Mouse (Mus musculus): ENCODE measurements around the gene Rere.
"Not testable (repeated sequence)": the region's sequence is repeated elsewhere in the genome, so short reads cannot be mapped to it uniquely, and the experiment has no call there.

Rere gene

GRCm38 (mm10) chr4:150491710-150492109 is 210.3 kb downstream of the Rere start:
- CTCF ChIA-PET = no interaction called here

- CTCF ChIA-PET = no interaction called here
These were observed 212.0 kb downstream of the Rere start for GRCm38 (mm10) chr4:150493258-150493937.

- CTCF ChIA-PET = not testable (repeated sequence)
These were observed 212.5 kb downstream of the Rere start for GRCm38 (mm10) chr4:150493938-150494330.

DNA sequence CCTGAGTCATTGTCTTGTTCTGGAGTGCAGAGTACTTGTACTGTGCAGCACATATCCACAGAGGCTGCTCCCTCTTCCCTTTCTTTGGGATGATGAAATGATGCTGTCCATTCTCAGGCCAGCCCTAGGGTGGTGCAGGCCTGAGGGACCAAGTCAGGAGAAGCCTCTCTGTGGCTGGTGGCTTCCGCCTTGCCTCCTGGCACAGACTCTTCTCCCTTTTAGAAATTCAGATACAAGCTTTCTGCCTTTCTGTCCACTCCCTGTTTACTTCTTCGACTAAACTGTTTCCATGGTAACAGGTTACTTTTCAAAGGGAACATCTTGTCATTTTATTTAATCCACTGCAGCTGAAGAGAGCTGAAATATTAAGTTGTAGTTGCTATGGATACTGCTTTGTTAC is 214.1 kb downstream of the Rere start:
- CTCF ChIA-PET = no interaction called here

DNA sequence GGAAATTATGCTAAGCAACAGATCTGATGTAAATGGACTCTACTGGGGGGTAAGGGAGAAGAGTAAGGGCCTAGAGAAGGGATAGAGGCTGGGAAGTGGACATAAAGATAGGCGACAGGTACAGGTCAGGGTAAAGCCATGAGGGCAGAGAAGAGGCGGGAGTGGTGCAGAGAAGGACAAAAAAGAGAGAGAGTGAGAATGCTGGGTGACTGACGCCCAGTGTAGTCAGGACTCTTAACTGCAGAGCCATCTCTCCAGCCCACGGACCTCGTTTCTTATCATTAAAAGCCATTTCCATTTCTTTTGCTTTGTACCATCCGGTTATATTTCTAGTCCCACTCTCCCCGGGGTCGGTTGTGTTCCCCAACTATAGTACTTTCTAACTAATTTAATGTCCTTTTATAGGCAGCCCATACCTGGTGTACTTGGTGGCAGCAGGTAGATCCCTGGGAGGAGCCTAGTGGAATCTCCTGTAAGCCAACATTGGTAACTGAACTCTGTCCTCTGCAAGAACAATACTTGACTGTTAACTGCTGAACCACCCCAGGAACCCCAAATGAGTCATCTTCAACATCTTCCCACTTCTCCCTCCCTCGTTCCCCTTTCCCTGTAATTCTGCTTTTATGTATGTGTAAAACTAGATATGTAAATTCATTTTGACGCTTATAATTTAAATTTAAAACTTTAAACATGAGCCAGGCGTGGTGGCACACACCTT is 223.0 kb downstream of the Rere start:
- CTCF ChIA-PET = no interaction called here

DNA sequence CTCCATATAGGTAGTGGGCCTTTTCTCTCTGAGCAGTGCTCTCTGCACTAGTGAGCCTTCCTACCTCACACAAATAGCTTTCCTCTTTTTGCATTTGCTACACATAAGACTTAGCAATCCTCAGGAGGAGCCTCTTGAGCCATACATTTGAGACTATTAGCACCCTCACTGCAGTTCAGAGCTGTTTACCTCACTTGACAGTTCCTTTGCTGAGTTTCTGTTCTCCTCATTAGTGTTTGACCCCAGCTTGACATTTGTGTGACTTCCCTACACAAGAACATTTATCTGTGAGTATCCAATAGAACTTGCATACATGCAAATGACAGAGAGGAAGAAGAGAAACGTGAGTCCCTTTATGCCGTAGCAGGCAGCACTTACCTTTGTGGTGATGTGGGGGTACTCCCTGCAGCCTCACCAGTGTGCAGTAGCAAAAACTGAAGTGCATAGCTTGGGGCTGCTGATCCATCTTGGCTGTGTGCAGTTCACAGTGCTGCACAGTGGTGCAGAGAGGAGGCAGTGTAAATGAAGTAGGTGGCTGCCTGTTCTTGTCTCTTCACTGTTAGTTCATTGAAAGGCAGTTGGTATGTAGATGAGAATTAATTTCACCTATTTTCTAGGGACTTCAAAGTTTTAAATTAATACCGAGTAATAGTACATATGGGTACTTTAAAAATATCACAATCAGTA is 227.7 kb downstream of the Rere start:
- CTCF ChIA-PET = interaction anchor here (0.9 to 1.2 kb wide), 2 partner anchors 94 to 162 kb away, joined by 3 read pairs; no protein-coding TSS in a partner anchor

DNA sequence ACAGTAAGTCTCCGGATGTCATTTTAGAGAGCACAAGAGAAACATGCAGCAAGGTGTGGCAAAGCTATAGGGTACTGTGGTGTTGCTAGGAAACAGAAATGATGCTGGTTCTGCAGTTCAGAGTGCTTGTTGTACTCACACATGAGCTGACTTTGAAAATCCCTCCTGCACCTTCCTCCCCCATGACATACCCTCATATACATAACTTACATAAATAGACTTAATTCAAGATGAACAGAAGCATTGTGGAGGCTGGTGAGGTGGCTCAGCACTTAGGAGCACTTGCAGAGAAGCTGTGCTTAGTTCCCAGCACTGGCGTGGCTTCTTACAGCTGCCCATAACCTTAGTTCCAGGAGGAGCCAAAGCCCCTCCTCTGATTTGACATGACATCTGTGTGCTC is 228.6 kb downstream of the Rere start:
- CTCF ChIA-PET = interaction anchor here (0.6 to 0.9 kb wide), 2 partner anchors 27 to 94 kb away, joined by 3 to 4 read pairs; no protein-coding TSS in a partner anchor

DNA sequence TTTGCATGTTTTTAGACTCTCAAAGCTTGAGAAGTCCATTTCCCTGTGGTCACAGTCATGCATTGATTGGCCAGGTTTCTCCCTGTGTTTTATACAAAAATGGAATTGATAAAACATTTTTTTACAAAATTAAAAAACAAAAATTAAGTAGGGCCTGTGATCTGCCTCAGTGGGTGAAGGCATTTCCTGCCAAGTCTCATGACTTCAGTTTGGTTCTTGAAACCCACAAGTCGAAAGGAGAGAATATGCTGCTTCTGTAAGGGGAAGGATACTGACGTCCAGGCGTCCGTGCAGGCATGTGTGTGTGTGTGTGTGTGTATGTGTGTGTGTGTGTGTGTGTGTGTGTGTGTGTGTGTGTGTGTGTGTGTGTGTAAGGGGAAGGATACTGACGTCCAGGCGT is 231.9 kb downstream of the Rere start:
- CTCF ChIA-PET = interaction anchor here (0.6 to 0.9 kb wide), 3 partner anchors 34 to 255 kb away, joined by 3 to 13 read pairs (median 4); no protein-coding TSS in a partner anchor

DNA sequence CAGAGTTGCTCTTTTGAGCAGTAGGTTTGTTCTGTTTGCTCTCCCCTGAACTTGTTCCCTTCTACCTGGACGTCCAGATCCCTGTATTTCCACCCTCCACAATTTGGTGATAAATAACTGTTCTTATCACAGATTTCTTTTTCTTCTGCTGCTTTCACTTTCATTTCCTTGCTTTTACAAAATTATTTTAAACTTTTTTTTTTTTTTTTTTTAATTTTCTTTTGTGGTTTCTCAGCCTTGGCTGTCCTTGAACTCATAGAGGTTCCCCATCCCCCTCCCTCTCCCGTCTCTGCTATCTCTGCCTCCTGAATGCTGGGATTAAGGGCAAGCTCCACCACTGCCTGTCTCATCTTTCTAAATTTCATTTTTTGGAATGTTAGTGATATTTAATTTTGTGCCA is 234.8 kb downstream of the Rere start:
- CTCF ChIA-PET = no interaction called here

DNA sequence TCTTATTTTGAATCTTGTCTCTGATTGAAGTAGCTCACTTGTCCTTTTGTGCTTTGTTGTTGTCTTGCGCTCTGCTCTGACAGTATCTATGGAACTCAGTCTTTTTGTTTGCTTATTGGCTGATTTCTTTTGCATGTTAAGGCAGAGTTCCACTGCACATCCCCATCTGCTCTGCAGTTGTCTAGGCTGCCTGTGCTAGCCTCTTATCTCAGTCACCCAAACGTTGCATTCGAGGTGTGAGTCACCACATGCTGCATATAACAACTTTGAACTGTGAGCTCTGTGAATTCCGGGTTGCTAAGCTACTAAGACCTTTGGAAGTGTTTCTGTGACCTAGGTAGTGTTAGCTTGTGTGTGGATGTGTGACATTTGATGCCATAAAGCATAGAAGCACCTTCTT is 235.9 kb downstream of the Rere start:
- CTCF ChIA-PET = no interaction called here

DNA sequence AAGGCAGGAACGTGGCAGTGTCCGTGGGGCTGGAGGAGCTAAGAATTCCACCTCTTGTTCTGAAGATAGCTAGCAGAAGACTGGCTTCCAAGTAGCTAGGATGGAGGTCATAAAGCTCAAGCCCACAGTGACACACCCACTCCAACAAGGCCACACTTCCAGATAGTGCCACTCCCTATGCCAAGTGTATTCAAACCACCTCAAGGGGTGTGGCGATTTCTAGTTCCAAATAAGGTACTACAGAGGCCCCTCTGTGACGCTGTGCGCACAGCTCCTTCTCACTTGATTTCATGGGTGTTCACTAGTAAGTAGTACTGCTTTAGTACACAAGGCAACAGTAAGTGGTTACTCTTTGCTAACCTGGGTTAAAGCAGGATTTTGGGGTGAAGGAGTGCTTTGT is 237.4 kb downstream of the Rere start:
- CTCF ChIA-PET = interaction anchor here (0.6 kb wide), 1 partner anchor 23 kb away, joined by 5 read pairs; no protein-coding TSS in a partner anchor

DNA sequence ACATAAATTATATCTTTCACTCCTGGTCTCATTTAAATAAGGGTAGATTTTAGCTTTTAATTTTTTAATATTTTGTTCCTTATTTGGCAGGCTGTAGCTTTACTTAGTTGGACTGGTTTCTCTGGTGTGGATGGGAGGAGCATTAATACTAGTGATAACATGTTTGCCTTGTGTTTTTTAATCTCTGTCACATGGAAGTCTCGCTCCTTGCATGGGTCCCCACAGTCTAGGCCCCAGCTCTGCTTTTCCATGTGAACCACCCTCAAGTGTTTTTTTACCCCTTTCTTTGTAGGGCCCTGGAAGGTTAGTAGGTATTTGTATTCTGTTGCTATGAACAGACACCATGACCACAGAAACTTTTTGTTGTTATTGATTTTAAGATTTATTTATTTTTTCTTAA is 238.6 kb downstream of the Rere start:
- CTCF ChIA-PET = no interaction called here

- CTCF ChIA-PET = interaction anchor here (0.6 kb wide), 1 partner anchor 125 kb away, joined by 3 read pairs; no protein-coding TSS in a partner anchor
These were observed 241.0 kb downstream of the Rere start for GRCm38 (mm10) chr4:150522425-150522824.

DNA sequence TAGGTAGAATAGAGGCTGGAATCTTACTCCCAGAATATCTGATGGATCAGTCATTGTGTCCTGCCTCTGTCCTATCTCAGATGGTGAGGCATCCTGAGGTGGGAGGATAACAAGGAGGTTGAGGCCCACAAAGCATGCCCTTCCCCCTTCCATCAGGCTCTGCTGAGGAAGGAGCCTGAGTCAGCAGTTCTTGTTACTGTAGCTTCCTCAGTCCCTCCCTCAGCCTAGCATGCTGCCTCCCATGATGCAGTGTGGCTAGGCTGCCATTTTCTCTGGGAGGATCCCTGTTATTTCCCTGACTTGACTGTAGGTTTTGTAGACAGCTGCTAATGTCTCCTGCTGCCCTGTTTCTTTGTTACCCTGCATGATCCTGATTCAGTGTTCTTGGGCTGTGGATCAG is 241.9 kb downstream of the Rere start:
- CTCF ChIA-PET = no interaction called here

DNA sequence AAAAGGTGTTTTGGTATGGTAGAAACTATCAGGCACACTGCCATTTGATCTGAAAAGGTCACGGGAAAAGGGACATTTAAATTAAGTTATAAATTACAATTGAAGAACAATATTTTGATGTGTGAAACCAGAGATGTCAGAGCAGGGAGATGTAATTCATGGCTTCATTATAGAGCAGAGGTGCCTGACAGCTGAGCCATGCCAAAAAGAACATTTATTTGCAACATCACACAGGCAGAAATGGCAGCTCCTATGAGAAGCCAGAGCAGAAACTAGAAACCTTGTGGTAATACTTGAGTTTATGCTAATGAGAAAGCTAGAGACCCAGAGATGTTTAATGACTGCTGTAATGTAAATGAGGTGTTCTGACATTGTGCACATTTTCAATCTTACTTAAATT is 244.8 kb downstream of the Rere start:
- CTCF ChIA-PET = no interaction called here

GRCm38 (mm10) chr4:150528426-150528825 is 247.0 kb downstream of the Rere start:
- CTCF ChIA-PET = no interaction called here

GRCm38 (mm10) chr4:150528846-150529245 is 247.4 kb downstream of the Rere start:
- CTCF ChIA-PET = no interaction called here

DNA sequence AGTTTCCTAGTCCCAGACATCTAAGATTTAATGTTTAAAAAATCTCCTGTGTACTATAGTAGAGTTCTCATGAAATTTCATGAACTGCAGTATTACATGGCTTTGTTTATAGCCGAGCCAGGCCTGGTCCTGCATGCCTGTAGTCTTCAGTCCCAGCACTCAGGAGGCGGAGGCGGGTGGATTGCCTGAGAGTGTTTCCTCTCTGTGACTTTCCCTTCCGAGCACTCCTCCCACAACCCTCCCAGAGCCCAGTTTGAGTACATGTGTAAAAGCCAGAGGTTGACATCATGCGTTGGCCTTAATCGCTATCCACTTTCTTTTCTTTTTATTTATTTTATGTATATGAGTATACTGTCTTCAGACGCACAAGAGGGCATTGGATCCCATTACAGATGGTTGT is 250.4 kb downstream of the Rere start:
- CTCF ChIA-PET = no interaction called here

DNA sequence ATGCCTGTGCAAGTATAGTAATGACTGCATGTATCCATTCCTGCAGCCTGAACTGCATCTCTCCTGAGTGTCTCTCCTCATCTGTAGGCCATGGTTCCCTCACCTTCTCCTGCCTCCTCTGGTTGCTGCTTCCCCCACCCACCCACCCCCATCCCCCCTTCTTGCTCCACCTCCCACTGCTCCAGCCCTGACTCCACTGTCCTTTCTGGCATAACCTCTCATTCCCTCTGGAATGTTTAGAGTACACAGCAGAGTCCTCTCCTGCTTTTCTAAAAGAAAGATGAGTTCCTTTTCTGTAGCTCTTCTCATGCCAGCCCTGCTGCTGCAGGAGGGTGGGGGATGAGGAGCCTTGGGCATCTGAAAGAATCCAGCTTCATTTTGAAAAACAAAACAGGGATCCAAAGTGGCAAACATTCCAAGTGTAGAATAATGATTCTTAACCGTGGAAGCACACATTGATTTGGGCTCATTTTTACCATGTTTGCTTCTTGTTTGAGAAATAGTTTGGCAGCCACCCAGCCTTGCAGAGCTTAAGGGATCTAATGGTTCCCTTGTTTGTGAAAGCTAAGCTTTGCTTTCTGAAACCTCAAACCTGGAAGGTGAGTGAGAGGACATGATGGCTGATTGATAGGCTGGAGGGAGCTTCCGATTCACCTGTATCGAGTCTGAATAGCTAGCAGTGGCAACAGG is 255.5 kb downstream of the Rere start:
- CTCF ChIA-PET = interaction anchor here (0.5 kb wide), 2 partner anchors 27 to 297 kb away, joined by 4 to 7 read pairs; no protein-coding TSS in a partner anchor

DNA sequence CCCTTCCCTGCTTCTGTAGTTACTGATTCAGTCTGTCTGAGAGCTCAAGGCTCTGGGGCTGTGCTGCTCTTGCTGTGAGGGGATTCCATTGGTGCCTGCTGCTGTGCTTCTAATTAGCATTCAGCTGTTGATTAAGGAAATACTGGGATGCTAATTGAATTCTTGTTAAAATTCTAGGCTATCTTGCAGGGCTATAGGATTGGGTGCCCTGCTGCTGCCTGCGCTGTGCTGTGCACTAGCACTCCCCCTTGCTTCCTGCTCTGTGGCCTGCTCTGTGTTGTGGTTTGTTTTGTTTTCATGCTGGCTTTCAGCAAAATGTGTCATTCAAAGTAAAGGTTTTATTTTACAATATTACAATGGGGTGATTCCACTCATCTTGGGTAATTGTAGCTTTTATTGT is 258.4 kb downstream of the Rere start:
- CTCF ChIA-PET = no interaction called here

DNA sequence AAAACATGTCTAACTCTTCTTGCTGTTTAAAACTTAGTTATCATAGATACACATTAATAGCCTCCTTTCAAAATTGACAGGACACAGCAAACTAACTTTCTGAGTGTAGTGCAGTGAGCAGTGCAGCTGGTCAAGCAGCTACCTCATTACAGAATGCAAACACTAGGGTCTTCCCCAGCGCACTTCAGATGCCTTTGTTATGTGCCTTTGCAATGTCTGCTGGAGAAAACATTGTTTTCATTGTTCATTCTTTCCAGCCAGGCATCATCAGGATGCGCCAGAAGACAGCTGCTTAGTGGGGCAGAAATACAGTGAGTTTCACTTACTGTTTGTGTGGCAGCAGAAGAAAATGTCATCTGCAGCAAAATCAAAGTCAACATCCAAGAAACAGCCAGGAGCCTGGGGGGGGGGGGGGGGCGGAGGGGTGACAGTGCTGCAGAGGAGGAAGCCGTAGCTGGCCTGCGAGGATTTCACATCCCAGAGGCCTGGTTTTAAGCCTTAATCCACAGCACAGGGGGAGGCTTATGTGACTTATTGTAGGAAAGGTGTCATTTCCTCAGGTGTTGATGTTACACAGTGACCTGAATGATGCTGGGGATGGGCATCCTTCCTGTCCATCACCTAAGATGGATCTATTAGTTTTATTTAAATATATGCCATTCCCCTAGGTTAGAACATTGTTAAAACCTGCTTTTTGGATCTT is 259.1 kb downstream of the Rere start:
- CTCF ChIA-PET = interaction anchor here (0.5 kb wide), 1 partner anchor 12 kb away, joined by 7 read pairs; no protein-coding TSS in a partner anchor
